Mouse (Mus musculus): ENCODE results near the gene Adamts15.

Gene Adamts15

GRCm38 (mm10) chr9:30851841-30852240, 70.4 kb downstream of the Adamts15 start:
- Histone ChIP-seq H3K4me1 (replicated peaks; ENCODE audit: low read depth, low read length) (no peaks in the 10 kb centered on the region), H3K36me3 (ENCODE audit: insufficient read depth, low read length) (no peaks in the 10 kb centered on the region), H3K27me3 (ENCODE audit: insufficient read depth, low read length) (0 out of 2 replicates have a peak, but pooled peaks cover 2% of the 10 kb centered on the region), H3K9me3 (ENCODE audit: low read length) (0 out of 2 replicates have a peak, but pooled peaks cover 3% of the 10 kb centered on the region), H3K4me3 (replicated peaks; ENCODE audit: low read length) (no peak overlapping the region)
- TF ChIP-seq POU5F1 (IDR thresholded peaks at IDR 0.05; ENCODE audit: borderline replicate concordance, low read length) = no peak
- TF ChIP-seq CTCF (conservative IDR thresholded peaks at IDR 0.05; ENCODE audit: low read length) = no peak
- TF ChIP-seq NANOG (IDR thresholded peaks at IDR 0.05; ENCODE audit: borderline replicate concordance, low read length) = no peak

- H3K36me3 ChIP-seq (ENCODE audit: insufficient read depth, low read length) = no peaks in the 10 kb centered on the region
- H3K4me3 ChIP-seq (replicated peaks; ENCODE audit: low read length) = no peak overlapping the region
- H3K9me3 ChIP-seq (ENCODE audit: low read length) = 0 out of 2 replicates have a peak, but pooled peaks cover 3% of the 10 kb centered on the region
- TF ChIP-seq POU5F1 (IDR thresholded peaks at IDR 0.05; ENCODE audit: borderline replicate concordance, low read length) (no peak), CTCF (conservative IDR thresholded peaks at IDR 0.05; ENCODE audit: low read length) (no peak), NANOG (IDR thresholded peaks at IDR 0.05; ENCODE audit: borderline replicate concordance, low read length) (no peak)
- 0 out of 2 replicates have a peak, but pooled peaks cover 3% of the 10 kb centered on the region for H3K4me1 ChIP-seq (replicated peaks; ENCODE audit: low read depth, low read length)
- 0 out of 2 replicates have a peak, but pooled peaks cover 2% of the 10 kb centered on the region for H3K27me3 ChIP-seq (ENCODE audit: insufficient read depth, low read length)
Observed at GRCm38 (mm10) chr9:30849951-30850350, 72.3 kb downstream of the Adamts15 start.

- Histone ChIP-seq H3K27me3 (ENCODE audit: insufficient read depth, low read length) (0 out of 2 replicates have a peak, but pooled peaks cover 2% of the 10 kb centered on the region), H3K9me3 (ENCODE audit: low read length) (0 out of 2 replicates have a peak, but pooled peaks cover 3% of the 10 kb centered on the region)
Observed at GRCm38 (mm10) chr9:30849444-30849843, 72.8 kb downstream of the Adamts15 start.

More at GRCm38 (mm10) chr9:30849444-30849843, 72.8 kb downstream of the Adamts15 start:
- Histone ChIP-seq H3K4me1 (replicated peaks; ENCODE audit: low read depth, low read length) (0 out of 2 replicates have a peak, but pooled peaks cover 3% of the 10 kb centered on the region), H3K36me3 (ENCODE audit: insufficient read depth, low read length) (no peaks in the 10 kb centered on the region), H3K4me3 (replicated peaks; ENCODE audit: low read length) (no peak overlapping the region)
- TF ChIP-seq CTCF (conservative IDR thresholded peaks at IDR 0.05; ENCODE audit: low read length) (no peak), NANOG (IDR thresholded peaks at IDR 0.05; ENCODE audit: borderline replicate concordance, low read length) (no peak), POU5F1 (IDR thresholded peaks at IDR 0.05; ENCODE audit: borderline replicate concordance, low read length) (no peak)

Data from E14TG2a.4 (cell line).